8 mouse cellular contexts compared by ENCODE assay signal in genomic region chr4:55349452-55350218, GRCm38 (mm10). TPM values are rescaled to one million over a fixed set of nuclear protein-coding genes. Genes with fewer than 3 reads are reported as not detected.
A peak's percentile ranks its signal among the peaks of the same experiment; 100 is the strongest.
DNase-seq lines count a peak whose midpoint lies in the region; ATAC-seq and TF ChIP-seq lines count a peak whose summit lies in the region.

TSS of gene Rad23b (plus strand) at chr4:55350043.

- no peaks in the 10 kb centered on the region for H3K9me3 ChIP-seq in embryonic facial prominence, embryonic 13.5 days
- H3K9me3 ChIP-seq in limb, embryonic 13.5 days, result no peaks in the 10 kb centered on the region
- no peaks in the 10 kb centered on the region for H3K9me3 ChIP-seq in midbrain, embryonic 16.5 days (replicated peaks; ENCODE audit: control insufficient read depth, low read length, poor library complexity, severe bottlenecking)

- intact Hi-C loops in heart, adult 2 months (cut with DNase I), result loop anchor here (10.0 kb wide), 1 partner anchor 385 kb away; no protein-coding TSS in a partner anchor

- H3K4me1 ChIP-seq in embryonic facial prominence, embryonic 13.5 days, result peaks cover 19% of the 10 kb centered on the region
- peaks cover 6% of the 10 kb centered on the region; the same call in 1 of the 2 replicates for H3K4me1 ChIP-seq in heart, adult 2 months (ENCODE audit: control insufficient read depth, insufficient read depth, low read length)
- H3K4me1 ChIP-seq in limb, embryonic 13.5 days, result peaks cover 23% of the 10 kb centered on the region
- H3K4me1 ChIP-seq in midbrain, embryonic 16.5 days (ENCODE audit: control insufficient read depth, insufficient read depth, low read length), result peaks cover 33% of the 10 kb centered on the region

- peak within 1 kb of the TSS; percentile 99 for H3K4me3 ChIP-seq in embryonic facial prominence, embryonic 13.5 days
- H3K4me3 ChIP-seq in heart, adult 2 months, result peak within 1 kb of the TSS; percentile 99
- peak within 1 kb of the TSS; percentile 99 for H3K4me3 ChIP-seq in limb, embryonic 13.5 days
- H3K4me3 ChIP-seq in midbrain, embryonic 16.5 days (ENCODE audit: low read depth, low read length), result peak within 1 kb of the TSS; percentile 100

- under 1% methylated on average over 77 of the region's 77 CpGs for WGBS in embryonic facial prominence, embryonic 13.5 days
- WGBS in heart, adult 2 months, result under 1% methylated on average over 74 of the region's 77 CpGs
- WGBS in limb, embryonic 13.5 days, result under 1% methylated on average over 77 of the region's 77 CpGs
- under 1% methylated on average over 77 of the region's 77 CpGs for WGBS in midbrain, embryonic 16.5 days

- TF ChIP-seq POLR2A in heart, adult 2 months (IDR thresholded peaks at IDR 0.05; ENCODE audit: insufficient read depth, low read depth, low read length), result peak; percentile 83

- H3K9ac ChIP-seq in embryonic facial prominence, embryonic 13.5 days, result peak within 1 kb of the TSS; percentile 98
- peak within 1 kb of the TSS; percentile 92 for H3K9ac ChIP-seq in heart, adult 2 months (ENCODE audit: low read depth, low read length)
- peak within 1 kb of the TSS; percentile 95 for H3K9ac ChIP-seq in limb, embryonic 13.5 days
- peak within 1 kb of the TSS; percentile 91 for H3K9ac ChIP-seq in midbrain, embryonic 16.5 days (ENCODE audit: low read depth, low read length)

- peak within 1 kb of the TSS; percentile 69 for H3K4me2 ChIP-seq in embryonic facial prominence, embryonic 13.5 days
- peak within 1 kb of the TSS; percentile 76 for H3K4me2 ChIP-seq in limb, embryonic 13.5 days (replicated peaks)
- peak within 1 kb of the TSS; percentile 80 for H3K4me2 ChIP-seq in midbrain, embryonic 16.5 days (ENCODE audit: low read length)

- peaks cover 8% of the 10 kb centered on the region for H3K79me2 ChIP-seq in heart, adult 2 months (replicated peaks; ENCODE audit: control insufficient read depth, insufficient read depth, low read length)

- peak; percentile 97 for ATAC-seq in embryonic facial prominence, embryonic 13.5 days (ENCODE audit: insufficient number of reproducible peaks, insufficient read depth, low FRiP score, low TSS enrichment, low read depth)
- peak; percentile 96 for ATAC-seq in limb, embryonic 13.5 days (ENCODE audit: low FRiP score, low read depth)
- ATAC-seq in midbrain, embryonic 16.5 days, result peak; percentile 97

- no peaks in the 10 kb centered on the region for H3K27me3 ChIP-seq in embryonic facial prominence, embryonic 13.5 days
- H3K27me3 ChIP-seq in heart, adult 2 months (ENCODE audit: control insufficient read depth, insufficient read depth, low read length), result no peaks in the 10 kb centered on the region
- no peaks in the 10 kb centered on the region for H3K27me3 ChIP-seq in limb, embryonic 13.5 days
- H3K27me3 ChIP-seq in midbrain, embryonic 16.5 days (ENCODE audit: control insufficient read depth, insufficient read depth, low read depth, low read length), result no peaks in the 10 kb centered on the region

- DNase-seq in 3134 (ENCODE audit: extremely low read depth, insufficient read length, low spot score), result peak; percentile 100
- peak; percentile 100 for DNase-seq in adrenal gland, postnatal 36 days
- peak; percentile 100 for DNase-seq in heart, adult 2 months
- DNase-seq in kidney, adult 8-10 months, result peak; percentile 99 to 100
- peak; percentile 100 for DNase-seq in spleen, postnatal 10 days (ENCODE audit: low spot score in 2 of 2)

- H3K36me3 ChIP-seq in embryonic facial prominence, embryonic 13.5 days, result no peaks in the 10 kb centered on the region
- peaks cover 19% of the 10 kb centered on the region for H3K36me3 ChIP-seq in heart, adult 2 months (ENCODE audit: control insufficient read depth, insufficient read depth, low read length)
- H3K36me3 ChIP-seq in limb, embryonic 13.5 days, result no peaks in the 10 kb centered on the region
- no peaks in the 10 kb centered on the region for H3K36me3 ChIP-seq in midbrain, embryonic 16.5 days (ENCODE audit: control insufficient read depth, insufficient read depth, low read length)

- peak; percentile 40; the same call in 1 of the 2 replicates for TF ChIP-seq EP300 in heart, adult 2 months (IDR thresholded peaks at IDR 0.05; ENCODE audit: insufficient read depth, low read depth, low read length)

- H3K27ac ChIP-seq in embryonic facial prominence, embryonic 13.5 days, result peak within 1 kb of the TSS; percentile 92
- peak within 1 kb of the TSS; percentile 96 for H3K27ac ChIP-seq in heart, adult 2 months
- H3K27ac ChIP-seq in limb, embryonic 13.5 days, result peak within 1 kb of the TSS; percentile 90
- peak within 1 kb of the TSS; percentile 95 for H3K27ac ChIP-seq in midbrain, embryonic 16.5 days (ENCODE audit: low read length)

- TF ChIP-seq CTCF in heart, adult 2 months (IDR thresholded peaks at IDR 0.05), result peak; percentile 27; the same call in 1 of the 2 replicates

RNA-seq across cellular contexts. Expression of gene Rad23b, which starts in this region (rescaled TPM):
- total RNA-seq in adrenal gland, postnatal 36 days (2021), result 100 to 1,000 TPM; 133 to 135 TPM
- polyA plus RNA-seq in embryonic facial prominence, embryonic 13.5 days (2015; fragmentation: Nextera tagmentation; extraction: Ambion mirVana), result 83.1 and 86.4 TPM in 2 replicates
- total RNA-seq in heart, adult 2 months (2021), result 100 to 1,000 TPM; 113 to 121 TPM
- polyA plus RNA-seq in heart, adult 2 months (2012; rRNA removed), result 124 and 137 TPM in 2 replicates
- 79.1 and 90.8 TPM in 2 replicates for polyA plus RNA-seq in limb, embryonic 13.5 days (2015; fragmentation: Nextera tagmentation; extraction: Ambion mirVana)
- 84.4 and 86.0 TPM in 2 replicates for polyA plus RNA-seq in midbrain, embryonic 16.5 days (2015; fragmentation: Nextera tagmentation; extraction: Ambion mirVana)

Comparison
In these comparisons a context has a peak if more than half of its experiments do, and no peak if none do; other contexts are left out.
1. Peak in every context shown above with its lines: DNase-seq, ATAC-seq, H3K4me3 ChIP-seq and H3K27ac ChIP-seq.